Mouse (Mus musculus): ENCODE measurements around the gene Tex44.

The Tex44 gene

GRCm38 (mm10) chr1:86424336-86424735, 1.8 kb upstream of the Tex44 start:
- DNase-seq = no peak

GRCm38 (mm10) chr1:86424835-86425547, 1.1 kb upstream of the Tex44 start:
- DNase-seq = peak in 1 of 2 experiments; percentile 32

GRCm38 (mm10) chr1:86430056-86430455, 3.9 kb downstream of the Tex44 start:
- peak; percentile 84 to 86 for DNase-seq

DNA sequence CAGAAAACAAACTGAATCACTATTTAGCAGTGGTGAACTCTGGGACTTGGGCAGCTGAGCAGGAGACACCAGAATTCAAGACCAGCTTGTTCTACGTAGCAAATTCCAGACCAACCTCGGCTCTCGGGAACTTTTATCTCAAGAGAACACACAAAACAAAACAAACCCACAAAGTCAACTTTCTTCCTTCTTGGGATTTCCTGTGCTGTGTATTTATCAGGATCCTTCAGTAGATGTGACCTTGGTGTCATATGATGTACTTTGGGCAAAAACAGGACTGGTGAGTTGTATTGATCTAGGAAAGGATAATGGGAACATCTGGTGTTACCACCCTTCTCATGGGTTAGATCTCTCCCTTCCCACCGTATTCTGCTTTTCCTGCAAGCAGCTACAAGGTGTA, 6.6 kb downstream of the Tex44 start:
- DNase-seq = no peak

DNA sequence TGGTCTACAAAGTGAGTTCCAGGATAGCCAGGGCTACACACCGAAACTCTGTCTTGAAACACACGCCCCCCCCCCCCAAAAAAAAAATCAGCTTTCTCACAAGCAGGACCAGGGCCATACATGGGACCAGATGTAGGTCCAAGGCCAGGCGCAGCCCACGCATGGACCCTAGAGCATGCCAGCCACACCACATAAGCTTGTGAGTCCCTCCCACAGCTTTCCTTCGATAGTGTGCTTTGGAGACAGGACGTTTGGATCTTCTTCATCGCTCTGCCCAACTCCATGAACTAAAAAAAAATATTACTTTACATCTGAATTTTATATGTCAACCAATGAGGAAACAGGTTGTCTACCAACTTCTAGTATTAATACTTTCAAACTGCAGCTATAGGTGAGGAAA, 7.2 kb downstream of the Tex44 start:
- DNase-seq = no peak

DNA sequence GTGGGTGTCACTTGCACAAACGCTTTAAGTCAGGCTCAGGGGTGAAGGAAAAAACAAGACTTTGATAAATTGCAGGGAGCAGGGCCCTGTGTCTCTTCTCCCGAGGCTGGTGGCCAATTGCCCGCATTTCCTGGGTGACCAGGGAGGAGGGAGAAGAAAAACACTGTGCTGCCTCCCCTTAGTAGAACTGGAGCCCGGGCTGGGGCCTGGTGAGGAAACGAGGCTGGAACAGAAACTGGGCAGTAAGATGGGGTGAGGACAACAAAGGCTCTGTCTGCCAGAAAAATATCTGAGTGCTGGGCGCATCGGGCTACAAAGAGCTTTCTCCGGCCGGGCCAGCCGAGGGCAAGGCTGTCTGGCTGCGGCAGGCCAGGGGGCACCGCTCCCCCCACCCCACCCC, 7.9 kb downstream of the Tex44 start:
- DNase-seq = peak in 1 of 2 experiments; percentile 76

GRCm38 (mm10) chr1:86434439-86435201, 8.5 kb downstream of the Tex44 start:
- DNase-seq = peak; percentile 100

- DNase-seq = no peak
Observed at GRCm38 (mm10) chr1:86435302-86435821, 9.2 kb downstream of the Tex44 start.

GRCm38 (mm10) chr1:86437219-86438013, 11.3 kb downstream of the Tex44 start:
- DNase-seq = peak in 1 of 2 experiments; percentile 22

DNA sequence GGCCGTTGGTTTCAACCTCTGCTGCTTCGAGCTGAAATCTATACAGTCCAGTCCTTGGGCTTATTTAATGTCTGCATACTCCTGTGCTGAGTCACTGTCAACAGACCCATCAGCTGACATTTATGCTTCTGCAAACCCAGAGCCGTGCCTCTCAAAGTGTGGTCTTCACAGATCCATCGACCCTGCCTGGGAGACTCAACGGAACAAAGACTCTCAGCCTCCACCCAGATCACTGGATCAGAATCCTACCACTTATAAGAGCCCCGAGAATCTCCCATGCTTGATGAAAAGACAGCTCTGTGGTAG, 11.8 kb downstream of the Tex44 start:
- DNase-seq = no peak

DNA sequence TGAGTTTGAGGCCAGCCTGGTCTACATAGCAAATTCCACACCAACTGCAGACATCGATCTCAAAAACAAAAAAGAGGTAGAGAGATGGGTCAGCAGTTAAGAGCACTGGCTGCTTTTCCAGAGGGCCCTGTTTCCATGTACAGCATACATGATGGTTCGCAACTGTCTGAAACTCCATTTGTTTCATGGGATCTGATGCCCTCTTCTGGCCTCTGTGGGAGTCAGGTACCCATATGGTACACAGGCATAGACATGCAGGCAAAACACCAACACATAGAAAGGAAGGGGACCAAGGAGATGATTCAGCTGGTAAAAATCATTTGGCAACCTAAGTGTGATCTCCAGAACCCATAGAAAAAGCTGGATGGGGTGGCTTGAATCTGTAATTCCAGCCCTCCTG, 12.4 kb downstream of the Tex44 start:
- peak in 1 of 2 experiments; percentile 25 for DNase-seq

- DNase-seq = no peak
Observed at GRCm38 (mm10) chr1:86439487-86440170, 13.5 kb downstream of the Tex44 start.

DNA sequence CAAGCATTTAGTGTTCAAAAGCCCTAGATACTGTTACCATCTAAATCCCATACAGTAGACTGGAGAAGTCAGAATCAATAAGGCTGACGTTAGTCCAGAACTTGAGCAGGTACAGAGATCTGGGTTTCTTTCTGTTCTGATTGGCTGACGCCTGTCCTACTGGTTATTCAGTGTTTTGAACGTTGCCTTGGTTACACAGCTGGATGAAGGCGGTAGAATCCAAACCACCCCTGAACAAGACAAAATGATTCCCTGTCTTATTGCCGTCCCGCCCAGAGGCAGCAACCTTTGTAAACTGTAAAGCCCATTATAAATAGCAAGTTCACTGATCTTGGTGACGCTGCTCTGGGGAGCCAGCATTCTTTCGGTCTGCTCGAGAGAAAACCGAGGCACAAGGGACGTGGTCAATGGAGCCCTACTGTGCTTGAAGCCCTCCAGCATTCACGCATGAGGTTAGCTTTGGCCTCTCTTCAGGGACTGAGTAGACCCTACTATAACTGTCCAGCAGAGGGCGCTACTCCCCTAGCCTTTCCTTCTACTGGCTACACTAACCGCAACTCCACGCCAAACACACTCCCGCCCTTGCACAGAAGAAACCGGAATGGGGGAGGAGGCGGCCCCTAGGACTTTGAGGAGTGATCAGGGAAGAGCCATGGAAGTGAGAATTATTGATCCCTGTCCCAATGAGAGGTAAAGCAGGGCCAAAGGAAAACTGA, 14.2 kb downstream of the Tex44 start:
- peak; percentile 94 to 95 for DNase-seq

DNA sequence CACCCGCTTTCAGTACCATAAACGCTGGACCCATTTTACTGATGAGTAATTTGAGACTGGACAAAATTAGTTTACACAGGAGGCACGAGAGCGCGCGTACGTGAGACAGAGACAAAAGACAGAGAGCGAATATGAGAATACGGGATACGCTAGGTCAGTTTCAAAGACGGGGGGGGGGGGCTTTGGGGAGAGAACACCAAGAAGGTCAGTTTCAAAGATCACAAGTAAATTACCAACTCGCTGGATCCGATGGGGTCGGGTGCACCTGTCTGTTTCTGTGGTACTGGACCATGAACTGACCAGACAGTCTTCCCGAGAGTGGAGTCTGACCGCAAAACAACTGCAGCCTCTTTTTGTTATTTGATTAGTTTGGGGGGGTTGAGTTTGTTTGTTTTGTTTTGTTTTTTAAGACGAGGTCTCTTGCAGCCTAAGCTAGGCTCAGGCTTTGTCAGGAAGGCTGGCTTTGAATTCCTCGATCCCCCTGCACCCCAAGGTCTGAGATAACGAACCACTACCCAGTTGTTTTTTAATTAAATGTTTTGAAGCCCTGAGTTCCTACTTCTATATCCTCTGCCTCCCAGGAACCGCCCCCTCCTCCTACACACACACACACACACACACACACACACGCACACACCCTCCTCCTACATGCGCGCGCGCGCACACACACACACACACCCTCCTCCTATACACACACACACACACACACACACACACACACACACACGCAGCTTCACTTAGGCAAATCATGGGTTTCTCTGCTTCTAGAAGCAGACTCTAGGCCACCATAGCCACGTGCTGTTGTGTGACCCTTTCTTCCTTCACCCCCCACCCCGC, 15.0 kb downstream of the Tex44 start:
- DNase-seq = peak; percentile 81 to 83

DNA sequence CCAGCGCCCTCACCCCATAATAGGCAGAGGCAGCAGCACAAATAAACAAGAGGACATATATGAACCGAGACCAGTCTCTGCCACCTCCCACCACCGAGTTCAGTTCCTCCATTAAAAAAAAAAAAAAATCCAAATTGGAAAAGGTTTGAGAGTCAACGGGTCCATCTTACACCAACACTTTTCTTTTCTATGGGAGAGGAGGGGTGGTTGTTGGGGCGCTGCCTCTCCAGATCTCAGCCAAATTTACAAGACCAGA, 15.5 kb downstream of the Tex44 start:
- DNase-seq = no peak

DNA sequence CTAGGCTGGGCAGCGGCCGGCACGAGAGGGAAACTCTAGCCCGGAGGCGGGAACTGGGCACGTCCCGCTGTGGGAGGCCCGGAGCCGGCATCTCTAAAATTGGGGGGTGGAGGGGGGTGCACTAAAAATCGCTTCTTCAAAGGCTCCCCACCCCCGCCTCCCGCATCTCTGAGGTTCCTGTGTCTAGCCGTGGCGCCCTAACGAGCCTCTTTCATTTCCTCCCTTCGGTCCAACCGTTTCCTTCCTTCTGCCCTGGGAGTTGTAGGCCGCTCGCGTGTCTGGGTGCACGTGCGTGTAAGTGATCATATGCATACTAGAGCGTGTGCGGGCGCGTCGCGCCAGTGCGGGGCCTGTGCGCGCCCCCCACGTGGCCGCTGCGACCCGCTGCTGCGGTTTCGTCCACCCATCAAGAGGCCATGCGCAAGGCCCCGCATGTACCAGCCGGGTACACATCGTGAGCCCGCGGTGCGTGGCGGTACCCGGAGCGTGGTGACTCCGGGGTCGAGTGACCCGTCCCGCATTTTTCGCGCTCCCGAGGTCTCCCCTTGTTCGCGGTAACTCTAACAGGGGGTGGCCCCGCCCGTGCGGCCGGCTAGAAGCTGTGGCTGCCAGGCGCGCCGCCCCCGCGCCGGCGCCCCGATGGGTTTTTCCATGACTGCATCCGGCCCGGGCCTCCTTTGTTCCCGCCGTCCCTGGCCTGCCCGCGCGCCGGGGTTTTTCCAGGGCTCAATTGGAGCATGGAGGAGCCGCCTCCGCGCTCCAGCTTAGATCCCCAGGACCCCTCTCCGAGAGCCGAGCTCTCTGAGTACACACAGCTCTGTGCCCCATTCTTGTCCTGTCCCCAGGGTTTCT, 16.1 kb downstream of the Tex44 start:
- DNase-seq = peak; percentile 81 to 84

DNA sequence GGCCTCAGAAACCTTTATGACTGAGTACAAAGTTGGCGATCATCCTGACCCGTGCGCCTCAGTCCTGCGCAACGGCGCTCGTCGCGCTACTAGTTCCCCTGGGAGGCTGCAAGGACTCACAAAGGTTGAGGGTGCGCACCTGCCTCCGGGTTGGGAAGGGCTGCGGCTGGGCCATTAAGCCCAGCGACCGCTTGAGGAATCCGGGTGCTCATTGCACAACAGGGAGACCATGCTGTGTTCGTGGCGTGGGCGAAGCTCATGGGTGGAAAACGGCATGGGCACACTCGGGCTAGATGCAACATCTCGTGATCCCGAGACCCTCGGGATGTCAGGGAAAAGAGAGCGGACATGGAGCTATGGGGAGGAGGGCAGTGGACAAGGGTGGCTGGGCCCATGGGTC, 16.7 kb downstream of the Tex44 start:
- DNase-seq = no peak

DNA sequence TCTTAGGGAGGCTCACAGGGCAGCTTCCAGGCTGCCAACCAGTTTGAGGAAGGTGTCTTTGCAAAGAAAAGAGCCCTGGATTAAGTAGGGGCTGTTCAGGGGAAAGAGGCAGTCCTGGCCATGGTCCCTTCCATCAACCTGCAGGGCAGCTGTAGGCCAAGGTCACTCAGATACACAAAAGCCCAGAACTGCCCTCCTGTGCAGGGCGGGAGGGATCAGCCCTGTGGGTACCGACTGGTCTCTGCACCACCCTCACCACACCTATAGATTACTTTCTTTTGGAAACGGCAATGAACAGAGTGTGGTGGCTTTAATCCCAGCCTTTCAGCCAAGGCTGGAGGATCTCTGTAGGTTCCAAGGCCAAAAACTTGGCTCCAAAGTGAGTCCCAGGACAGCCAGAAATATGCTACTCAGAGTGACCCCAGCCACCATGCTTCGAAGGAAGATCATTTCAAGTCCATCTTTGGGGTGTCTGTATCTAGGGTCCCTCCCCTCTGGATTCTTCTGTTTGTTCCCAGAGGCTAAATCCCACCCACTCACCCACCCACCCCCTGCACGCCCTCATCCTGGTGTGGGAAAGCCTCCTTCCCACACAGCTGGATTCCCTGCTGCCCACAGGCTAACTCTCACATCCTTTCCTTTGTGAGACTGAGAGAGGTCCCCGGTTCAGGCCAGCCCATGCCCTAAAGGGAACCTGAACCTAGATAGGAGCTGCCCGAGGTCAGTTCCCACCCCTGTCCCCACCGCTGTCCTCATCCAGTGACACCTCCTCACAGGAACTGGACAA, 17.4 kb downstream of the Tex44 start:
- DNase-seq = no peak

DNA sequence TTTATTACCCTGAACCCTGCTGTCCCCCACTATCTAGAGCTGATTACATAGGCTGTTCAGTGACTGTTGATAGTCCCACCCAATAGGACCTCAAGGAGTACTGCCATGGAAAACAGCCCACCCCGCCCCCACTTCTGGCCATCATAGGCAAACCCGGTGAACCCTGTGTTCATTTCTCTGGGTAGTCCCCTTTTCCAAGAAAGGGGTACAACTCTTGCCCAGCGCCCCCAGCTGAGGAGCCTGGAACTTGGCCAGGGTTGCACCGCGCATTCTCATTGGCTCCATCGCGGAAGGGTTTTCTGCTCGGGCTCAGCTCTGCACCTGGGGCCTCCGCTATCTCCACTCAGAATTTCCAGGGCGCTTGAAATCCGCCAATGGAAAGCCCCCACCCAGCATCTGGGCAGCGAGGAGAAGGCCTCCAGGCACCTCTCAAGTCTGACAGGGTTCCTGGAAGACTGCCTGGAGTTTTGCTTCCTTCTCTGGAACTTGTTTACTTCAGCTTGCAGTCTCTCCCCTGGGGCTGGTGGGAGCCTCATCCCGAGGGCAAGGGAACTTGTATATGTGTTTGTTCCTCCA, 21.6 kb downstream of the Tex44 start:
- DNase-seq = no peak
